Mouse (Mus musculus) embryonic stem cell, embryonic (primary cell): Measurements from ENCODE around the gene Lins1.

Experiments used
- CTCF ChIA-PET, 4 experiments: fragments of 300-600 bp in 2 of 4; fragments of 350-600 bp in 2 of 4; sonication (Branson Sonifier 250); formaldehyde crosslinking; loops; one replicate each; lab custom pipeline; 2022; ENCODE audit warnings: inconsistent platforms in 2 of 4; lab: Charles Lee
- POLR2A ChIA-PET, 4 experiments: fragments of 300-600 bp in 2 of 4; fragments of 350-600 bp in 2 of 4; sonication (Branson Sonifier 250); formaldehyde crosslinking; loops; one replicate each; lab custom pipeline; 2022; ENCODE audit warnings: antibody characterized with exemption in 4 of 4, inconsistent platforms in 1 of 4; lab: Charles Lee

Lins1 gene

DNA sequence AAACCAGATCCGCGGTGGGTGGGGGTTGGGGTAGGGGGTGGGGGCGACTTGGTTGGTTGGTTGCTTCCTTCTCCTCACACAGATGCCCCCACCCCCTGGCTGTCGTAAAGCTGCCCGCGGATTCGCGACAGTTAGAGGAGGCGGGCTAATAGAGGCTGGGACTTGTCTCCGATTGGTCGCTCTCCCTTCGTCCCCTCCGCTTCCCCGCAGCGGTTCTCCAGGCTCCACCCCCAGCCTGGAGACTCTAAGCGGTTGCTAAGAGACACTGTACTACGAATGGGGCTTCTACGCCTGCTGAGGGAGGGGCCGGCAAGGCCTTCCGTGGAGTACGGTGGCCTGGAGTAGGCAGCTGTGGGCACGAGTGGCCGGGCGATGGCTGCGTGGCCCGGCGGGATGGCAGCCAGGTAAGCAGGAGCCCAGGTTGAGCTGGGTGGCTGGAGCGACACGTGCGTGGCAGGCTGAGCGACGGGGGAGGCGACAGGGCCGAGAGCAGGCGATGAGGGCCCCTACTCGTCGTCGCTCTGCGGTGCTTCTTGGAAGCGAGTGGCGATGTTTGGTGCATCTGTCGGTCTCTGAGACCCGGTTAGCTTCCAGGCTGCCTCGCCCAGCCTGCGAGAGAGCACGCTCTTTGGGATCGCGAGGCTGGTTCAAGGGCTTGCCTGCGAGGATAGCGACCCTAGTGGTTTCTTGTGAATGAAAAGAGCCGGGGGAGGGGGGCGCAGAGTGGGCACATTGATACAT lies at the start of gene Lins1:
Gene Lins1, plus strand, starts transcription at position 270 of the 741 bp plus-strand sequence.
- POLR2A ChIA-PET = interaction anchor here (0.5 to 2.1 kb wide), 26 partner anchors 9 to 1495 kb away, joined by 3 to 13 read pairs (median 3); partner anchors contain the start of genes Aldh1a3 (in 1 of the 4), Cers3 (in 1 of the 4) and Selenos (in 1 of the 4)

GRCm38 (mm10) chr7:66645736-66646135 lies 44.0 kb upstream of the Lins1 start:
- CTCF ChIA-PET = interaction anchor here in 1 of 4 experiments (0.5 kb wide), 1 partner anchor 60 kb away, joined by 3 read pairs; no protein-coding TSS in a partner anchor
- POLR2A ChIA-PET = no interaction called here

More for the DNA sequence above, at the start of gene Lins1:
- CTCF ChIA-PET = interaction anchor here (0.5 to 2.2 kb wide), 12 partner anchors 17 to 867 kb away, joined by 3 to 12 read pairs (median 3); partner anchors contain the start of gene Aldh1a3 (in 1 of the 4)

DNA sequence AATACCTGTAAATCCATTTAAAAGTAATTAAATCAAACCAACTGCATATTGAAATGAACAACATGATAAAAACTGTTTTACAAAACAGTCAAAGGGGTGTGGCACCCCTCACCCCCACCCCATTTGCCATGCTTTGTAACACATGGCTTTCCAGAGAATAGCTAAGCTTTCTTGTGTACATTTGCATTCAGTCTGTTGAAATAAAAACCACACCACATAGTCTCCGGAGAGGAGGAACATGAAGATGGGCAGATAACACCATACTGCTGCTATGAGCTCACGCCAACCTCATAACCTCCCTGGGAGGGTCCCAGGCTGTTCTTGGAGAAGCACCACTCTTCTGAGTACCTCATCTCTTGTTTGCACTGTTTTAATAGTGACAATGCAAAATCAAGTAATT lies 40.5 kb upstream of the Lins1 start:
- CTCF ChIA-PET = interaction anchor here in 1 of 4 experiments (1.3 kb wide), 1 partner anchor 12 kb away, joined by 3 read pairs; no protein-coding TSS in a partner anchor
- POLR2A ChIA-PET = no interaction called here

GRCm38 (mm10) chr7:66650883-66651282 lies 38.8 kb upstream of the Lins1 start:
- ChIA-PET POLR2A (no interaction called here), CTCF (no interaction called here)

DNA sequence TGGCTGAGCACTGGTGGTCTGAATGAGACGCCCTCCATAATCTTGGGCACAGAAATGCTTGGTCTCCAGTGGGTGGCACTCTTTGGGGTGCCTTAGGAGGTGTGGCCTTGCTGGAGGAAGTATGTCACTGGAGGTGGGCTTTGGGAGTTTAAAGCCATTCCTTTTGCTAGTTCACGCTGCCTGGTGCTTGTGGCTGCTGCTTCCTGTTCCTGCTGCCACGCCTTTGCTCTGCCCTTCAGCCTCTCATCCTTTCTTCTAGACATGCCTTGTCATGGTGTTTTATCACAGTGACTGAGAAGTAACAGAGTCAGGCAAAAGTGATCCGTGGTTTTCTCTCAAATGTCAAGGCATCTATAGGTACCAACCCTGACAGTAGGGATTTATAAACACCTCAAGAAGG lies 37.5 kb upstream of the Lins1 start:
- CTCF ChIA-PET = no interaction called here
- POLR2A ChIA-PET = interaction anchor here in 1 of 4 experiments (1.0 kb wide), 1 partner anchor 10 kb away, joined by 3 read pairs; no protein-coding TSS in a partner anchor

DNA sequence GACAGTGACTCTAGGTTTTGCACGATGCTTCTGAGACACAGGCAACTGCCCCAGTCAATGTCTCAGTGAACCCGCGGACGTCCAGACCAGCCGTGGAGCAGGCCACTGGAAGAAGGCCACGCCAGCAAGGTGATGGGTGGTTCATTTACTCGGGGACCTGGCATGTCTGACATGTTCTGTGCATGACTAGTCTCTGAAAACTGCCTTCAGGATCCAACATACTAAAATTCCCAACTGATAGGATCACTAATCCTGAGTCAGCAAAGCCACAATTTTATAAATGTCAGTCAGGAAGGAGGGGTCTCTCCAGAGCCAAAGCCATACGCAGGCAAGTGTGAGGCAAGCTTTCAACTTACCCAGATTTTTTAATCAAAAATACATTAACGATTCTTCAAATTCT lies 36.1 kb upstream of the Lins1 start:
- POLR2A ChIA-PET = interaction anchor here in 1 of 4 experiments (0.6 kb wide), 1 partner anchor 1667 kb away, joined by 3 read pairs; no protein-coding TSS in a partner anchor
- CTCF ChIA-PET = interaction anchor here in 1 of 4 experiments (0.6 to 0.7 kb wide), 2 partner anchors 225 to 318 kb away, joined by 3 to 4 read pairs; no protein-coding TSS in a partner anchor

DNA sequence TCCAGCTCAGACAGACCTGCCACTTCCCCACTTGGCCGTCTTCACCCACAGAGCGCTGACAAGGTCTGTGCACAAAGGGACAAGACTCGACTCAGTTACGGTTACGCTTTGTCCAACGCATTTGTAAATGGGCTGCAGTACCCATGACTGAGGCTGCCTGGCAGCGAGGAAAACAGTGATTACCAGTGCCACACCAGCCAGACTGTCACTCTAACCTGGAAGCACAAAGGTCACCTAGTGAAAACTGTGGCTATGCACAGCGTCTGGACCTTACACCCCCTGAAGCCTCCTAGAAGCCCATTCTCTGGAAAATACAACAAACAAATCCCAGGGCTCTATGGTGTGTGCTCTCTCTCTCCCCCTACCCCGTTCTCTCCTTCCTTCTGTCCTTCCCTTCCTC lies 34.2 kb upstream of the Lins1 start:
- CTCF ChIA-PET = interaction anchor here in 2 of 4 experiments (0.6 kb wide), 3 partner anchors 176 to 220 kb away, joined by 3 to 6 read pairs (median 3); no protein-coding TSS in a partner anchor
- POLR2A ChIA-PET = interaction anchor here in 2 of 4 experiments (0.6 to 1.2 kb wide), 3 partner anchors 17 to 1652 kb away, joined by 3 to 4 read pairs (median 3); no protein-coding TSS in a partner anchor

- ChIA-PET POLR2A (interaction anchor here in 3 of 4 experiments (0.6 to 2.5 kb wide), 7 partner anchors 12 to 1000 kb away, joined by 3 to 7 read pairs (median 3); partner anchors contain the start of gene Lrrk1 (in 1 of the 3)), CTCF (interaction anchor here (0.5 to 4.5 kb wide), 24 partner anchors 16 to 905 kb away, joined by 3 to 45 read pairs (median 4); partner anchors contain the start of genes Lrrk1 (in 3 of the 4), Aldh1a3 (in 2 of the 4), Asb7 (in 1 of the 4) and Lins1 (in 1 of the 4))
These were observed 29.4 kb upstream of the Lins1 start for GRCm38 (mm10) chr7:66660291-66660690.

- CTCF ChIA-PET = interaction anchor here (0.5 to 4.5 kb wide), 71 partner anchors 11 to 984 kb away, joined by 3 to 45 read pairs (median 4); partner anchors contain the start of genes Asb7 (in 2 of the 4), Lins1 (in 2 of the 4), Lrrk1 (in 2 of the 4) and Adamts17 (in 1 of the 4)
- POLR2A ChIA-PET = interaction anchor here in 3 of 4 experiments (1.0 to 2.5 kb wide), 9 partner anchors 9 to 789 kb away, joined by 3 to 7 read pairs (median 3); partner anchors contain the start of genes Aldh1a3 (in 1 of the 3) and Lrrk1 (in 1 of the 3)
These were observed 28.7 kb upstream of the Lins1 start for GRCm38 (mm10) chr7:66660972-66661371.

GRCm38 (mm10) chr7:66661572-66661971 lies 28.1 kb upstream of the Lins1 start:
- ChIA-PET CTCF (interaction anchor here (0.5 to 4.5 kb wide), 90 partner anchors 11 to 1666 kb away, joined by 3 to 45 read pairs (median 4); partner anchors contain the start of genes Asb7 (in 2 of the 4), Lins1 (in 2 of the 4), Lrrk1 (in 2 of the 4) and Adamts17 (in 1 of the 4)), POLR2A (interaction anchor here in 2 of 4 experiments (0.6 to 2.5 kb wide), 8 partner anchors 10 to 790 kb away, joined by 3 to 7 read pairs (median 4); partner anchors contain the start of gene Aldh1a3 (in 1 of the 2))

DNA sequence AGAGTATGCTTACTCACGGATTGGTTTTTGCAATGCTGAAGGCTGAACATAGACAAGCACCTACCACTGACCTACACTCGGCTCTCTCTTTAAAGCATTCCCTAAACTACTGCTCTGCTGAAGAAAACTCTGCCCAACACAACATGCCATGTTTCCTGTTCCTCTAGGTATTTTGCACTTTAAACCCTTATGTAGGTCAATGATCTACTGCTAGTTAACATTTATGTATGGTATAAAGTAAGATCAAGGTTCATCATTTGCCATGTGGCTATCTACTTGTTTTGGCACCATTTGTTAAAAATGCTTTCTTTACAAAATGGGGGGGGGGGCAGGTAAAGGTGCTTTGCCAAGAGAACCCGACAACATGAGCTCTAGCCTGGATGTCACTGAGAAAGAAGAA lies 26.1 kb upstream of the Lins1 start:
- ChIA-PET CTCF (interaction anchor here in 2 of 4 experiments (0.7 to 4.4 kb wide), 2 partner anchors 325 to 354 kb away, joined by 3 to 29 read pairs; no protein-coding TSS in a partner anchor), POLR2A (interaction anchor here in 1 of 4 experiments (0.6 kb wide), 1 partner anchor 477 kb away, joined by 3 read pairs; no protein-coding TSS in a partner anchor)

DNA sequence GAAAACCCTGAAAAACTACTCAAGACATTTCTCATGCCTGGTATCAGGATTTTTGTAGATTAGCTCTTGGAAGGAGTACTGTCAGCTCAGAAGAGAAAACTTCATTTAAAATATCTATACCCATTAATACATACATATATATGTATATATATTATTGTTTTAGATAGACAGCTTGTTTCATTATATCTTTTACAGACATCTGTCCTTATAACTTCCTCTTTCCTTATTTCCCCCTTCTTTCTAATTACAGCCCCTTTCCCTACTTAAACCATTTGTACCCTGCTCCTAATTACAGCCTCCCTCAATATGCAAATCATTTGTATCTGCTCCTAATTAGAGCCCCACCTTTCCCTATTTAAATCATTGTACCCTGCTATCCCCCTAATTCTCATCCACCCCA lies 22.6 kb upstream of the Lins1 start:
- ChIA-PET POLR2A (interaction anchor here in 1 of 4 experiments (0.6 to 1.6 kb wide), 2 partner anchors 9 to 10 kb away, joined by 3 read pairs; no protein-coding TSS in a partner anchor), CTCF (interaction anchor here in 1 of 4 experiments (1.1 kb wide), 1 partner anchor 441 kb away, joined by 3 read pairs; no protein-coding TSS in a partner anchor)

GRCm38 (mm10) chr7:66675800-66676199 lies 13.9 kb upstream of the Lins1 start:
- ChIA-PET POLR2A (interaction anchor here in 2 of 4 experiments (0.9 to 1.6 kb wide), 3 partner anchors 11 to 14 kb away, joined by 3 read pairs; partner anchors contain the start of genes Asb7 (in 1 of the 2) and Lins1 (in 1 of the 2)), CTCF (interaction anchor here in 1 of 4 experiments (1.1 kb wide), 1 partner anchor 14 kb away, joined by 3 read pairs; no protein-coding TSS in a partner anchor)

DNA sequence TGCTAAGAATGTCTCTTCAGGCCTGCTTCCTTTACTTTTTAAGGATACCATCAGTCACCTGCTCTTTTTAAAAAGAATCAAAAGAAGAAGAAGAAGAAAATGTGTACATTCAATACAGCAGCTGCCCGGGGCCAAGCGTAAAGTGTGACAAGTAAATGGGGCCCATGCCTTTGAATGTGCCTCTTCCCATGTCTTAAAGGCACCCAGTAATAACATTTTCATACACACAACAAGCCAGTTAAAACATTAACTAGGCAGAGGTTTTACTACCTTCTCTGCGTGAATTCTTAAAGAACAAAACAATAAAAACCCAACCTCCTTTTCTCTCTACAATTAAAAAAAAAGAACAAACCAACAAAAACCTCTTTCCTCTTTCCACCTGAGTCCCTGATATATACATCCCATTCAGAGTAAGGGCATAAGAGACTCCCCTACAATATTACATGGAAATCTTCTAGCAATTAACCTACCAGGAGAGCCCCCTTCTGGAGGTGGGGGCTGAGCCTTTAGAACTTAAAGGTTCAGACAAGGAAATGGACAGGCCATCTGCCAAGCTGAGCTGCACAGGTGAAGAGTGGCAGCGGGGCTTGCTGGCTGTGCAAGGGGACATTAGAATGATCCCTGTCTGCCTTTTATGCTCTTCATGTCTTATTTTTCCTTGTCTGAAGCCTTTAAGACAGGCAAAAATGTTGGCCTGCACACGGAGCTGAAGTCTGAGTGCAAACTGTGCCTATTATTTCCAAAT lies 7.4 kb upstream of the Lins1 start:
- POLR2A ChIA-PET = no interaction called here
- CTCF ChIA-PET = no interaction called here

GRCm38 (mm10) chr7:66688721-66689120 lies 968 bp upstream of the Lins1 start:
- POLR2A ChIA-PET = interaction anchor here in 3 of 4 experiments (0.7 to 2.1 kb wide), 15 partner anchors 8 to 958 kb away, joined by 3 to 13 read pairs (median 4); partner anchors contain the start of genes Aldh1a3 (in 1 of the 3), Selenos (in 1 of the 3) and Ttc23 (in 1 of the 3)
- CTCF ChIA-PET = interaction anchor here in 3 of 4 experiments (1.1 to 2.2 kb wide), 3 partner anchors 27 to 379 kb away, joined by 3 to 12 read pairs (median 4); no protein-coding TSS in a partner anchor

- ChIA-PET POLR2A (interaction anchor here (0.5 to 2.1 kb wide), 28 partner anchors 9 to 1496 kb away, joined by 3 to 13 read pairs (median 3); partner anchors contain the start of genes Aldh1a3 (in 1 of the 4), Selenos (in 1 of the 4) and Ttc23 (in 1 of the 4)), CTCF (interaction anchor here (0.6 to 2.2 kb wide), 10 partner anchors 28 to 867 kb away, joined by 3 to 12 read pairs (median 3); partner anchors contain the start of gene Aldh1a3 (in 1 of the 4))
These were observed 432 bp upstream of the Lins1 start, which contains the start of gene Asb7 for GRCm38 (mm10) chr7:66689294-66689619. Asb7 (minus strand) TSS chr7:66689596.

DNA sequence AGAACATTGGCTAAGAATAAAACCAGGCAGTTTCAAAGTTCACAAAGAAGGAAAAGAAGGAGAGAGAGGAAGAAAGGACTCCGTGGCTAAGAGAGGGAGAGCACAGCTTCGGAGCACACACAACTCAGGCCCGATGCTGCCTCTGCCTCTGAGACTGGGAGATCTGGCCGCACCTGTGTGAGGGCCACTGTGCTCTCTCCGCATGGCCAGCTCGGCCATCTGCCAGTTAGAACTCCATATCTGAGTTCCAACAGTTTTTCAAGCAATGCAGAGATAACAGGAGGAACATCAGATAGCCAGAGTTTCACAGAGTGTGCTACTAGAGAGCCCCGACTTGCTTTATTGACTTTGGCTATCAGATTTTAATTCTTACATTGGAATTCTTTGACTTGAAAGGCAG lies 4.8 kb downstream of the Lins1 start:
- ChIA-PET POLR2A (interaction anchor here in 2 of 4 experiments (0.6 kb wide), 2 partner anchors 66 to 951 kb away, joined by 3 read pairs; partner anchors contain the start of gene Lrrc28 (in 1 of the 2)), CTCF (no interaction called here)
